Mouse (Mus musculus) MEL (cell line): ENCODE measurements at regions not wholly inside any gene's neighbourhood (a gene's known extent, or its start where the extent isn't known, plus 50 kb on each side); places are given as distances from the start of the nearest gene placed in this dataset.

Experiments used
- DNase-seq: peaks from one replicate; pipeline ENCODE4 v3.0.0; 2011; ENCODE audit warnings: low read depth, low spot score
- H3K27ac ChIP-seq: 2 replicates; pipeline ENCODE4 v1.5.1; 2012; ENCODE audit warnings: low read depth, mild to moderate bottlenecking, control low read depth, low read length, moderate library complexity; ENCODE audit not compliant: control insufficient read depth
- H3K27me3 ChIP-seq, 2 experiments: fragments of 150-350 bp in 1 of 2; sonication (generic) in 1 of 2; 2 replicates each; pipeline ENCODE4 v1.6.1; 2012; ENCODE audit warnings: low read length in 2 of 2, mild to moderate bottlenecking in 2 of 2, improper control_type of control experiment in 1 of 2, moderate library complexity in 1 of 2; ENCODE audit not compliant: insufficient read depth in 2 of 2, control insufficient read depth in 1 of 2
- H3K36me3 ChIP-seq, 2 experiments: 2 replicates each; pipeline ENCODE4 v1.6.1; 2012 to 2014; ENCODE audit warnings: low read length in 2 of 2, improper control_type of control experiment in 1 of 2, inconsistent platforms in 1 of 2, mild to moderate bottlenecking in 1 of 2; ENCODE audit not compliant: insufficient read depth in 2 of 2, control insufficient read depth in 1 of 2
- H3K4me1 ChIP-seq, 2 experiments: fragments of 150-350 bp in 1 of 2; sonication (generic) in 1 of 2; 2 replicates each; pipeline ENCODE4 v1.6.1; 2012; ENCODE audit warnings: low read length in 2 of 2, improper control_type of control experiment in 1 of 2, mild to moderate bottlenecking in 1 of 2; ENCODE audit not compliant: insufficient read depth in 2 of 2, control insufficient read depth in 1 of 2
- H3K4me3 ChIP-seq, 2 experiments: fragments of 150-350 bp in 1 of 2; sonication (generic) in 1 of 2; 2 replicates each; pipeline ENCODE4 v1.5.1; 2012; ENCODE audit warnings: low read depth in 2 of 2, low read length in 2 of 2, mild to moderate bottlenecking in 2 of 2, moderate library complexity in 2 of 2, control low read depth in 1 of 2, improper control_type of control experiment in 1 of 2; ENCODE audit not compliant: control insufficient read depth in 1 of 2, insufficient read depth in 1 of 2
- H3K79me2 ChIP-seq: 2 replicates; pipeline ENCODE4 v1.6.1; 2012; ENCODE audit warnings: mild to moderate bottlenecking, low read length, moderate library complexity; ENCODE audit not compliant: control insufficient read depth, poor library complexity, insufficient read depth
- H3K9ac ChIP-seq: 2 replicates; pipeline ENCODE4 v1.6.1; 2012; ENCODE audit warnings: low read depth, mild to moderate bottlenecking, control low read depth, low read length, moderate library complexity; ENCODE audit not compliant: control insufficient read depth, poor library complexity, severe bottlenecking
- H3K9me3 ChIP-seq: fragments of 150-350 bp; sonication (generic); replicated peaks from 2 replicates; pipeline ENCODE4 v1.6.1; 2012; ENCODE audit warnings: mild to moderate bottlenecking, low read length, improper control_type of control experiment, moderate library complexity; ENCODE audit not compliant: insufficient read depth
- CHD1 ChIP-seq: IDR thresholded peaks from 2 replicates; pipeline ENCODE4 v1.6.1; 2012; ENCODE audit warnings: low read depth, mild to moderate bottlenecking, inconsistent platforms, low read length, improper control_type of control experiment
- CHD2 ChIP-seq: IDR thresholded peaks from 2 replicates; pipeline ENCODE4 v1.6.1; 2011; ENCODE audit warnings: low read length, improper control_type of control experiment
- E2F4 ChIP-seq: IDR thresholded peaks from 2 replicates; pipeline ENCODE4 v1.6.1; 2011; ENCODE audit warnings: low read depth, low read length, improper control_type of control experiment, borderline replicate concordance
- ELF1 ChIP-seq: IDR thresholded peaks from 2 replicates; pipeline ENCODE4 v1.6.1; 2014; ENCODE audit warnings: low read depth, mild to moderate bottlenecking, inconsistent platforms, low read length, improper control_type of control experiment, moderate library complexity
- EP300 ChIP-seq, 2 experiments: IDR thresholded peaks; 2 replicates each; pipeline ENCODE4 v1.6.1; 2011; ENCODE audit warnings: improper control_type of control experiment in 2 of 2, low read length in 2 of 2, low read depth in 1 of 2, mild to moderate bottlenecking in 1 of 2
- HCFC1 ChIP-seq: IDR thresholded peaks from 2 replicates; pipeline ENCODE4 v1.6.1; 2012; ENCODE audit warnings: low read depth, mild to moderate bottlenecking, inconsistent platforms, low read length, improper control_type of control experiment, moderate library complexity
- KAT2A ChIP-seq: conservative IDR thresholded peaks from 2 replicates; pipeline ENCODE4 v1.6.1; 2012; ENCODE audit warnings: low read depth, low read length, improper control_type of control experiment, inconsistent platforms
- MAFK ChIP-seq: IDR thresholded peaks from 2 replicates; pipeline ENCODE4 v1.6.1; 2011; ENCODE audit warnings: low read depth, mild to moderate bottlenecking, low read length, improper control_type of control experiment, borderline replicate concordance
- MEF2A ChIP-seq: IDR thresholded peaks from 2 replicates; pipeline ENCODE4 v1.6.1; 2014; ENCODE audit warnings: low read depth, mild to moderate bottlenecking, inconsistent platforms, low read length, improper control_type of control experiment; ENCODE audit not compliant: poor library complexity, insufficient replicate concordance, severe bottlenecking; ENCODE audit errors: extremely low read depth
- MYC ChIP-seq: IDR thresholded peaks from 2 replicates; pipeline ENCODE4 v1.6.1; 2011; ENCODE audit warnings: low read depth, mild to moderate bottlenecking, low read length, improper control_type of control experiment, moderate library complexity
- NRF1 ChIP-seq: IDR thresholded peaks from 2 replicates; pipeline ENCODE4 v1.6.1; 2014; ENCODE audit warnings: low read depth, mild to moderate bottlenecking, inconsistent platforms, low read length, improper control_type of control experiment, moderate library complexity; ENCODE audit not compliant: poor library complexity, insufficient read depth, severe bottlenecking
- POLR2AphosphoS2 ChIP-seq: IDR thresholded peaks from 2 replicates; pipeline ENCODE4 v1.6.1; 2011; ENCODE audit warnings: low read length, improper control_type of control experiment
- RCOR1 ChIP-seq: IDR thresholded peaks from 2 replicates; pipeline ENCODE4 v1.6.1; 2012; ENCODE audit warnings: low read depth, mild to moderate bottlenecking, inconsistent platforms, low read length, improper control_type of control experiment
- USF1 ChIP-seq: IDR thresholded peaks from 2 replicates; pipeline ENCODE4 v1.6.1; 2014; ENCODE audit warnings: low read depth, mild to moderate bottlenecking, inconsistent platforms, low read length, improper control_type of control experiment, moderate library complexity
- ZC3H11A ChIP-seq: IDR thresholded peaks from 2 replicates; pipeline ENCODE4 v1.6.1; 2012; ENCODE audit warnings: low read depth, mild to moderate bottlenecking, inconsistent platforms, low read length, improper control_type of control experiment

- H3K27ac ChIP-seq: no peak overlapping the region
- H3K79me2 ChIP-seq: no peaks in the 10 kb centered on the region
- H3K4me1 ChIP-seq: peaks cover 0 to 12% of the 10 kb centered on the region in 2 experiments; a peak in 3 of 4 replicates
- no peaks in the 10 kb centered on the region for H3K27me3 ChIP-seq
- no peak for DNase-seq
- H3K4me3 ChIP-seq: no peak overlapping the region
- H3K9ac ChIP-seq: no peak overlapping the region
- TF ChIP-seq E2F4 (no peak), NRF1 (no peak), HCFC1 (no peak), CHD1 (no peak), MEF2A (no peak), KAT2A (no peak), MYC (no peak), ELF1 (no peak)
- H3K36me3 ChIP-seq: peaks cover 0 to 13% of the 10 kb centered on the region in 2 experiments; a peak in 2 of 4 replicates
- no peaks in the 10 kb centered on the region for H3K9me3 ChIP-seq
Observed at GRCm38 (mm10) chr10:17567631-17568030, 155.4 kb upstream of the Cited2 start.

DNA sequence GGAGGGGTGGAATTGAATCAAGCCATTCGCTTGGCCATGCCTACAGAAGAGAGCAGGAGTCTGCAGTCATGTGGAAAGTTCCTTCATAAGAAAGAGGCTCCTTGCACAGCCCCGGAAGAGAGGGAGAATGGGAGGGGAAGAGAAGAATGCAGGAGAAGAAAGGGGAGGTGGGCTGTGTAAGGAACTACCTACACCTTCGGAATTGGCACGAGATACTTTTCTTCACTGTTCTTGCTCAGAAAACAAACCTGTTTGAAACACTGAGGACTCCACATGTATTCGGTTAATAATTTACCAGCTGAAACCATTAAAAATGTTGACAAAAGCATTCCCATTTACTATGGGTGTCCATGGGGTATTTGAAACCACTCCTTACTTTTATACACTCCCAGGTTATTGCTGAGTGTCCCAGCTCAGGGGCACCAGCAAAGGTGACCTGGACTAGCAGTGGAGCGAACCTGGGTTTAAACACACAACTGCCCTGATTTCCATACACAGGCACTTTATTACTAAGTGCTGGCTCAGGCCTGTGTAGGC is 153.4 kb upstream of the Cited2 start:
- Histone ChIP-seq H3K27ac (no peak overlapping the region), H3K9me3 (no peaks in the 10 kb centered on the region), H3K4me1 (peaks cover 1 to 7% of the 10 kb centered on the region in 2 experiments; a peak in 3 of 4 replicates), H3K79me2 (no peaks in the 10 kb centered on the region), H3K27me3 (no peaks in the 10 kb centered on the region), H3K9ac (no peak overlapping the region), H3K36me3 (peaks cover 0 to 4% of the 10 kb centered on the region in 2 experiments; a peak in 2 of 4 replicates), H3K4me3 (no peak overlapping the region)
- TF ChIP-seq HCFC1 (no peak), ZC3H11A (no peak), EP300 (IDR thresholded peaks at IDR 0.05; ENCODE audit: low read depth in 1 of 2, low read length in 2 of 2) (no peak), MEF2A (no peak), MAFK (no peak), USF1 (no peak), RCOR1 (no peak), CHD2 (no peak), POLR2AphosphoS2 (no peak)
- DNase-seq: no peak
